ENCODE assay signal across 8 mouse cellular contexts in genomic region chr12:86725706-86726105, GRCm38 (mm10). TPM values are rescaled to one million over a fixed set of nuclear protein-coding genes. Genes with fewer than 3 reads are reported as not detected.
DNase-seq lines count a peak whose midpoint lies in the region; ATAC-seq and TF ChIP-seq lines count a peak whose summit lies in the region.

No protein-coding gene starts in this region.

- H3K9ac ChIP-seq in kidney, embryonic 16.5 days (replicated peaks; ENCODE audit: low read length), result peak overlapping the region; percentile 80
- peak overlapping the region; percentile 80 for H3K9ac ChIP-seq in hindbrain, embryonic 16.5 days (ENCODE audit: low read depth, low read length)
- peak overlapping the region; percentile 81 for H3K9ac ChIP-seq in midbrain, embryonic 15.5 days

- DNase-seq in kidney, adult 9 months, result no peak
- peak; percentile 32 for DNase-seq in brain, embryonic 18.5 days (ENCODE audit: low read depth, low spot score)
- no peak for DNase-seq in thymus, postnatal 10 days (ENCODE audit: low spot score in 2 of 2)
- DNase-seq in retina, postnatal 1 day, result no peak

- TF ChIP-seq CTCF in E14TG2a.4 (conservative IDR thresholded peaks at IDR 0.05; ENCODE audit: low read length), result no peak

- peak overlapping the region; percentile 85 for H3K4me3 ChIP-seq in kidney, embryonic 16.5 days (ENCODE audit: low read length)
- peak overlapping the region; percentile 95 for H3K4me3 ChIP-seq in E14TG2a.4 (replicated peaks; ENCODE audit: low read length)
- H3K4me3 ChIP-seq in hindbrain, embryonic 16.5 days (ENCODE audit: low read length), result peak overlapping the region; percentile 82
- peak overlapping the region; percentile 88 for H3K4me3 ChIP-seq in midbrain, embryonic 15.5 days

- H3K27me3 ChIP-seq in kidney, embryonic 16.5 days (ENCODE audit: insufficient read depth, low read length), result no peaks in the 10 kb centered on the region
- no peaks in the 10 kb centered on the region for H3K27me3 ChIP-seq in E14TG2a.4 (ENCODE audit: insufficient read depth, low read length)
- no peaks in the 10 kb centered on the region for H3K27me3 ChIP-seq in hindbrain, embryonic 16.5 days (replicated peaks; ENCODE audit: control insufficient read depth, insufficient read depth, low read length)
- H3K27me3 ChIP-seq in midbrain, embryonic 15.5 days (replicated peaks), result no peaks in the 10 kb centered on the region

- H3K9me3 ChIP-seq in kidney, embryonic 16.5 days (ENCODE audit: low read length), result no peaks in the 10 kb centered on the region
- H3K9me3 ChIP-seq in E14TG2a.4 (ENCODE audit: low read length), result no peaks in the 10 kb centered on the region
- H3K9me3 ChIP-seq in hindbrain, embryonic 16.5 days (ENCODE audit: control insufficient read depth, low read length), result no peaks in the 10 kb centered on the region
- no peaks in the 10 kb centered on the region for H3K9me3 ChIP-seq in midbrain, embryonic 15.5 days

- ATAC-seq in kidney, embryonic 16.5 days (ENCODE audit: low FRiP score, low TSS enrichment), result peak; percentile 56; the same call in 1 of the 2 replicates
- ATAC-seq in hindbrain, embryonic 16.5 days, result peak; percentile 38
- ATAC-seq in midbrain, embryonic 15.5 days (replicated peaks), result peak; percentile 71

- H3K4me1 ChIP-seq in kidney, embryonic 16.5 days (ENCODE audit: insufficient read depth, low read length), result peaks cover 5% of the 10 kb centered on the region; the same call in 1 of the 2 replicates
- H3K4me1 ChIP-seq in E14TG2a.4 (replicated peaks; ENCODE audit: low read depth, low read length), result peaks cover 19% of the 10 kb centered on the region
- H3K4me1 ChIP-seq in hindbrain, embryonic 16.5 days (ENCODE audit: control insufficient read depth, insufficient read depth, low read depth, low read length), result peaks cover 6% of the 10 kb centered on the region
- peaks cover 10% of the 10 kb centered on the region for H3K4me1 ChIP-seq in midbrain, embryonic 15.5 days

- 1% methylated on average over 19 of the region's 19 CpGs for WGBS in kidney, embryonic 16.5 days
- under 1% methylated on average over 19 of the region's 19 CpGs for WGBS in hindbrain, embryonic 16.5 days
- WGBS in midbrain, embryonic 15.5 days, result 0% methylated on average over 19 of the region's 19 CpGs

- H3K36me3 ChIP-seq in kidney, embryonic 16.5 days (ENCODE audit: insufficient read depth, low read length), result no peaks in the 10 kb centered on the region
- H3K36me3 ChIP-seq in E14TG2a.4 (ENCODE audit: insufficient read depth, low read length), result peaks cover 27% of the 10 kb centered on the region
- H3K36me3 ChIP-seq in hindbrain, embryonic 16.5 days (ENCODE audit: control insufficient read depth, insufficient read depth, low read length), result no peaks in the 10 kb centered on the region
- no peaks in the 10 kb centered on the region for H3K36me3 ChIP-seq in midbrain, embryonic 15.5 days (replicated peaks)

- peak overlapping the region; percentile 66; the same call in 1 of the 2 replicates for H3K27ac ChIP-seq in kidney, embryonic 16.5 days (ENCODE audit: low read length)
- peak overlapping the region; percentile 77; the same call in 1 of the 2 replicates for H3K27ac ChIP-seq in hindbrain, embryonic 16.5 days (ENCODE audit: low read depth, low read length)
- H3K27ac ChIP-seq in midbrain, embryonic 15.5 days, result peak overlapping the region; percentile 81

- peak overlapping the region; percentile 98 for H3K4me2 ChIP-seq in kidney, embryonic 16.5 days (replicated peaks; ENCODE audit: low read depth, low read length)
- H3K4me2 ChIP-seq in hindbrain, embryonic 16.5 days (ENCODE audit: low read length), result peak overlapping the region; percentile 88
- peak overlapping the region; percentile 90 for H3K4me2 ChIP-seq in midbrain, embryonic 15.5 days

RNA-seq across cellular contexts. Expression of gene Angel1, which starts 0.6 kb away (rescaled TPM):
- 11.7 and 11.9 TPM in 2 replicates for polyA plus RNA-seq in kidney, embryonic 16.5 days (2015; fragmentation: Nextera tagmentation; extraction: Ambion mirVana)
- polyA plus RNA-seq in hindbrain, embryonic 16.5 days (2015; fragmentation: Nextera tagmentation; extraction: Ambion mirVana), result 10.0 and 13.0 TPM in 2 replicates
- polyA plus RNA-seq in midbrain, embryonic 15.5 days (2015; fragmentation: Nextera tagmentation; extraction: Ambion mirVana), result 11.5 and 12.8 TPM in 2 replicates

RNA-seq across cellular contexts. Expression of gene Lrrc74a, which starts 8.5 kb away (rescaled TPM):
- polyA plus RNA-seq in kidney, embryonic 16.5 days (2015; fragmentation: Nextera tagmentation; extraction: Ambion mirVana), result not detected in 2 replicates
- polyA plus RNA-seq in hindbrain, embryonic 16.5 days (2015; fragmentation: Nextera tagmentation; extraction: Ambion mirVana), result not detected in 2 replicates
- polyA plus RNA-seq in midbrain, embryonic 15.5 days (2015; fragmentation: Nextera tagmentation; extraction: Ambion mirVana), result not detected in 2 replicates

RNA-seq across cellular contexts. Expression of gene Vash1, which starts 47.2 kb away (rescaled TPM):
- polyA plus RNA-seq in kidney, embryonic 16.5 days (2015; fragmentation: Nextera tagmentation; extraction: Ambion mirVana), result 8.1 and 9.3 TPM in 2 replicates
- polyA plus RNA-seq in hindbrain, embryonic 16.5 days (2015; fragmentation: Nextera tagmentation; extraction: Ambion mirVana), result 28.3 and 31.5 TPM in 2 replicates
- polyA plus RNA-seq in midbrain, embryonic 15.5 days (2015; fragmentation: Nextera tagmentation; extraction: Ambion mirVana), result 36.6 and 41.6 TPM in 2 replicates
